Mouse (Mus musculus) lung, adult 2 months (tissue): Measurements from ENCODE around the gene Olfr545.

ENCODE experiments used
- CTCF ChIP-seq: fragments of 200-500 bp; IDR thresholded peaks from 2 replicates; pipeline ENCODE4 v1.5.1; 2011; ENCODE audit warnings: mild to moderate bottlenecking, low read length, control low read depth; ENCODE audit not compliant: insufficient read depth
- POLR2A ChIP-seq: fragments of 200-500 bp; IDR thresholded peaks from 2 replicates; pipeline ENCODE4 v1.6.1; 2011; ENCODE audit warnings: low read depth, mild to moderate bottlenecking, control low read depth, low read length, borderline replicate concordance; ENCODE audit errors: extremely low read depth

- TF ChIP-seq CTCF, result no peak
- no peak for TF ChIP-seq POLR2A
Measured at GRCm38 (mm10) chr7:102486105-102486504, 13.3 kb downstream of the Olfr545 start.
